Mouse (Mus musculus): ENCODE data around the gene Olfr1240. TPM values are rescaled to one million over a fixed set of nuclear protein-coding genes. Genes with fewer than 3 reads are reported as not detected.

Olfr1240 gene
- polyA plus RNA-seq (2011; ENCODE audit: insufficient read depth, insufficient read length, low replicate concordance, missing spikeins) = not detected in 2 replicates

- no peak within 1 kb of the TSS for H3K27ac ChIP-seq (ENCODE audit: control insufficient read depth, insufficient read depth, low read depth, low read length, poor library complexity)
- TF ChIP-seq CTCF (IDR thresholded peaks at IDR 0.05; ENCODE audit: control insufficient read depth, insufficient read depth, low read length) = no peak
- TF ChIP-seq POLR2A (IDR thresholded peaks at IDR 0.05; ENCODE audit: borderline replicate concordance, control insufficient read depth, low read depth, low read length) = no peak
- 74% methylated on average over 3 of the region's 3 CpGs for WGBS
- H3K4me3 ChIP-seq (replicated peaks; ENCODE audit: control insufficient read depth, low read depth, low read length) = no peak within 1 kb of the TSS
- no peaks in the 10 kb centered on the region for H3K4me1 ChIP-seq (ENCODE audit: control insufficient read depth, insufficient read depth, low read length)
Observed at GRCm38 (mm10) chr2:89442900-89443299, at the start of gene Olfr1240. Gene Olfr1240, minus strand, starts transcription at chr2:89443000.

DNA sequence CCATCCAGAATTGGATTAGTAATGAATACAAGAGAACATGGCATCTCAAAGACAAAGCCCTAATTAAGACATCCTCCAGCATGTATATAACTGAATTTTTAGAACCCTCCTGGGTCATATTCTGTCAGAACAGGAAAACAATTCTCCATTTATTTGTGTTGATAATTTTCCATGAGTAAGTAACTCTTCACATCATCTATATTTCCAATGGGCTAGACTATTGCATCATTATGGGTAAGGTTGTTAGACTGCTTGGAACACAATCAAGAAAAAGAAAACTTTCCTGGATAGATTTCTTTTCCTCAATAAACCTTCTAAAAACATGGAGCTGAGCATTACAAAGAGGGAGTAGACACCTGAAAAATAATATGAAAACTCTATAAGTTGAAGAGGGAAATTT lies 44.2 kb upstream of the Olfr1240 start, which contains the start of gene Olfr1241:
Gene Olfr1241 (minus strand): TSS at position 101 of the 400 bp plus-strand sequence.
- H3K4me1 ChIP-seq (ENCODE audit: control insufficient read depth, insufficient read depth, low read length) = no peaks in the 10 kb centered on the region
- TF ChIP-seq POLR2A (IDR thresholded peaks at IDR 0.05; ENCODE audit: borderline replicate concordance, control insufficient read depth, low read depth, low read length) (no peak), CTCF (IDR thresholded peaks at IDR 0.05; ENCODE audit: control insufficient read depth, insufficient read depth, low read length) (no peak)
- H3K27ac ChIP-seq (ENCODE audit: control insufficient read depth, insufficient read depth, low read depth, low read length, poor library complexity) = no peak within 1 kb of the TSS

DNA sequence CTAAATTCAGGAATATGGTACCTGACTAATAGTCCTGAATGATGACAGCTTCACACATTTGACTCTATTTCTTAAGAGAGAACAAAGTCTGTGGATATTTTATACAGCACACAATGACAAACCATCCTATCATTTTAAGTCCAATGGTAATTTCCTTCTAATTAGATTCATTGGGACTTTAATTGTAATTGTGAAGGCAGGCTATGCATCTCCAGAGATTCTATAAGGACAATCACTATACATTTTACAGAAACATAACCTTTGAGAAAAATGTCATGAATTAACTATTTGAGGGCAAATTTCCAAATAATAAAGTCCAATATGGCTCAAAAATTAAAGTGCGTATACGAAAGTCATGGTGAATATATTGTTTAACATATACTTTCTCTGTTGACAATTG lies 22.5 kb downstream of the Olfr1240 start, which contains the start of gene Olfr1239:
Gene Olfr1239 (minus strand): TSS at position 101 of the 400 bp plus-strand sequence.
- WGBS = 84% methylated on average over 2 of the region's 2 CpGs
- no peak within 1 kb of the TSS for H3K4me3 ChIP-seq (replicated peaks; ENCODE audit: control insufficient read depth, low read depth, low read length)
- TF ChIP-seq POLR2A (IDR thresholded peaks at IDR 0.05; ENCODE audit: borderline replicate concordance, control insufficient read depth, low read depth, low read length) (no peak), CTCF (IDR thresholded peaks at IDR 0.05; ENCODE audit: control insufficient read depth, insufficient read depth, low read length) (no peak)
- H3K4me1 ChIP-seq (ENCODE audit: control insufficient read depth, insufficient read depth, low read length) = no peaks in the 10 kb centered on the region
- H3K27ac ChIP-seq (ENCODE audit: control insufficient read depth, insufficient read depth, low read depth, low read length, poor library complexity) = no peak within 1 kb of the TSS

More for the DNA sequence above, 44.2 kb upstream of the Olfr1240 start, which contains the start of gene Olfr1241:
- no peak within 1 kb of the TSS for H3K4me3 ChIP-seq (replicated peaks; ENCODE audit: control insufficient read depth, low read depth, low read length)

DNA sequence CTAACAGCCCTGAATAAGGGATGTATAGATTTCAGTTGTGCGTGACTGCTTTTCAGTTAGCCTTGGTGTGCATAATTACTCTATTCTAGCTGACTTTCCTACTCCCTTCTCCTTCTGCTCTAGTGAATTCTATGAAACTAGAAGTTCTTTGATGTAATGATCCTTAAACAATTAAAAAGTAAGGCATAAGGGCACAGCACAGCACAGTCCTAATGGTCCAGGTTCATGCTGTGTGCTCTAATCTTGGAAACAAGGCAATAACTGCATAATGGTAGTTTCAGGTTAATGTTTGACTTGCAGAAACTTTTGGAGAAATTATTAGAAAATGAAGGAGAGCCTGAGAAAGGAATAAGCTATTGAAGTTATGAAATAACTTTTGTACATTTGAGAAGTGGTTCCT lies 28.2 kb downstream of the Olfr1240 start:
- WGBS = 68% methylated on average over 1 of the region's 1 CpGs
- Histone ChIP-seq H3K4me1 (ENCODE audit: control insufficient read depth, insufficient read depth, low read length) (no peaks in the 10 kb centered on the region), H3K27ac (ENCODE audit: control insufficient read depth, insufficient read depth, low read depth, low read length, poor library complexity) (no peak overlapping the region), H3K4me3 (replicated peaks; ENCODE audit: control insufficient read depth, low read depth, low read length) (no peak overlapping the region)
- no peak for TF ChIP-seq POLR2A (IDR thresholded peaks at IDR 0.05; ENCODE audit: borderline replicate concordance, control insufficient read depth, low read depth, low read length)
- TF ChIP-seq CTCF (IDR thresholded peaks at IDR 0.05; ENCODE audit: control insufficient read depth, insufficient read depth, low read length) = no peak

DNA sequence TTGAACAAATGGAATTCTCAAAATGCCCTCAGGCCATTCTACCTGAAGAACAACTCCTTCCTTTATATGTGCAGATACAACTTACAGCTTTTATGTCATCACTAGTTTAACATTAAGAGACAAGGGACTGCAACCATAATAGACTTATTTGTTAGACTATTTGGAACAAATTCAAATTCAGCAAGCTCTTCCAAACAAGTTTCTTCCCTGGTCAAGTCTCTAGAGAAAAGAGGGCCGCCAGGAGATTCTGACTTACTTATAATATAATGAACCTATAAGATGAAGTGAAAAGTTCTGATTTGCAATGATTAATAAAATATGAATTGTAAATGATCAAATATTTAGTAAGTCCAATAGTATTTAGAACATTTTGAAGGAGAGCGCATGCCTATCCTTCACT lies 33.2 kb downstream of the Olfr1240 start, which contains the start of gene Olfr1238:
Gene Olfr1238 (minus strand): TSS at position 101 of the 400 bp plus-strand sequence.
- Histone ChIP-seq H3K27ac (ENCODE audit: control insufficient read depth, insufficient read depth, low read depth, low read length, poor library complexity) (no peak within 1 kb of the TSS), H3K4me3 (replicated peaks; ENCODE audit: control insufficient read depth, low read depth, low read length) (no peak within 1 kb of the TSS), H3K4me1 (ENCODE audit: control insufficient read depth, insufficient read depth, low read length) (no peaks in the 10 kb centered on the region)
- 80% methylated on average over 2 of the region's 2 CpGs for WGBS
- TF ChIP-seq POLR2A (IDR thresholded peaks at IDR 0.05; ENCODE audit: borderline replicate concordance, control insufficient read depth, low read depth, low read length) = no peak
- TF ChIP-seq CTCF (IDR thresholded peaks at IDR 0.05; ENCODE audit: control insufficient read depth, insufficient read depth, low read length) = no peak

GRCm38 (mm10) chr2:89400882-89401281 lies 41.9 kb downstream of the Olfr1240 start:
- Histone ChIP-seq H3K4me3 (replicated peaks; ENCODE audit: control insufficient read depth, low read depth, low read length) (no peak overlapping the region), H3K27ac (ENCODE audit: control insufficient read depth, insufficient read depth, low read depth, low read length, poor library complexity) (no peak overlapping the region), H3K4me1 (ENCODE audit: control insufficient read depth, insufficient read depth, low read length) (no peaks in the 10 kb centered on the region)
- WGBS = 90% methylated on average over 1 of the region's 1 CpGs
- no peak for TF ChIP-seq CTCF (IDR thresholded peaks at IDR 0.05; ENCODE audit: control insufficient read depth, insufficient read depth, low read length)
- no peak for TF ChIP-seq POLR2A (IDR thresholded peaks at IDR 0.05; ENCODE audit: borderline replicate concordance, control insufficient read depth, low read depth, low read length)

Other genes with a start within 250 kb of the Olfr1240 start
- gene Olfr1226, start 243.0 kb downstream of the Olfr1240 start, polyA plus RNA-seq (2011; ENCODE audit: insufficient read depth, insufficient read length, low replicate concordance, missing spikeins) = not detected in 2 replicates
- not detected in 2 replicates for gene Olfr1228, start 188.9 kb downstream of the Olfr1240 start, polyA plus RNA-seq (2011; ENCODE audit: insufficient read depth, insufficient read length, low replicate concordance, missing spikeins)
- gene Olfr1229, start 155.0 kb downstream of the Olfr1240 start, polyA plus RNA-seq (2011; ENCODE audit: insufficient read depth, insufficient read length, low replicate concordance, missing spikeins) = not detected in 2 replicates
- gene Olfr1230, start 145.7 kb downstream of the Olfr1240 start, polyA plus RNA-seq (2011; ENCODE audit: insufficient read depth, insufficient read length, low replicate concordance, missing spikeins) = not detected in 2 replicates
- gene Olfr1231, start 135.9 kb downstream of the Olfr1240 start, polyA plus RNA-seq (2011; ENCODE audit: insufficient read depth, insufficient read length, low replicate concordance, missing spikeins) = 0.25 TPM in 1 of 2 replicates, not detected in the other
- not detected in 2 replicates for gene Olfr1232, start 113.3 kb downstream of the Olfr1240 start, polyA plus RNA-seq (2011; ENCODE audit: insufficient read depth, insufficient read length, low replicate concordance, missing spikeins)
- not detected in 2 replicates for gene Olfr1233, start 100.6 kb downstream of the Olfr1240 start, polyA plus RNA-seq (2011; ENCODE audit: insufficient read depth, insufficient read length, low replicate concordance, missing spikeins)
- not detected in 2 replicates for gene Olfr1234, start 78.1 kb downstream of the Olfr1240 start, polyA plus RNA-seq (2011; ENCODE audit: insufficient read depth, insufficient read length, low replicate concordance, missing spikeins)
- gene Olfr1238, start 33.3 kb downstream of the Olfr1240 start, polyA plus RNA-seq (2011; ENCODE audit: insufficient read depth, insufficient read length, low replicate concordance, missing spikeins) = not detected in 2 replicates
- not detected in 2 replicates for gene Olfr1239, start 22.6 kb downstream of the Olfr1240 start, polyA plus RNA-seq (2011; ENCODE audit: insufficient read depth, insufficient read length, low replicate concordance, missing spikeins)
- not detected in 2 replicates for gene Olfr1241, start 44.1 kb upstream of the Olfr1240 start, polyA plus RNA-seq (2011; ENCODE audit: insufficient read depth, insufficient read length, low replicate concordance, missing spikeins)
- gene Olfr1242, start 55.3 kb upstream of the Olfr1240 start, polyA plus RNA-seq (2011; ENCODE audit: insufficient read depth, insufficient read length, low replicate concordance, missing spikeins) = not detected in 2 replicates
- not detected in 2 replicates for gene Olfr1243, start 88.5 kb upstream of the Olfr1240 start, polyA plus RNA-seq (2011; ENCODE audit: insufficient read depth, insufficient read length, low replicate concordance, missing spikeins)
- gene Olfr1245, start 135.4 kb upstream of the Olfr1240 start, polyA plus RNA-seq (2011; ENCODE audit: insufficient read depth, insufficient read length, low replicate concordance, missing spikeins) = not detected in 2 replicates
- not detected in 2 replicates for gene Olfr1246, start 150.2 kb upstream of the Olfr1240 start, polyA plus RNA-seq (2011; ENCODE audit: insufficient read depth, insufficient read length, low replicate concordance, missing spikeins)
- gene Olfr1247, start 171.1 kb upstream of the Olfr1240 start, polyA plus RNA-seq (2011; ENCODE audit: insufficient read depth, insufficient read length, low replicate concordance, missing spikeins) = not detected in 2 replicates
- not detected in 2 replicates for gene Olfr1248, start 175.2 kb upstream of the Olfr1240 start, polyA plus RNA-seq (2011; ENCODE audit: insufficient read depth, insufficient read length, low replicate concordance, missing spikeins)
- gene Olfr1249, start 192.0 kb upstream of the Olfr1240 start, polyA plus RNA-seq (2011; ENCODE audit: insufficient read depth, insufficient read length, low replicate concordance, missing spikeins) = not detected in 2 replicates
- 0.45 TPM in 1 of 2 replicates, not detected in the other for gene Olfr1250, start 218.5 kb upstream of the Olfr1240 start, polyA plus RNA-seq (2011; ENCODE audit: insufficient read depth, insufficient read length, low replicate concordance, missing spikeins)
- gene Olfr1251, start 228.9 kb upstream of the Olfr1240 start, polyA plus RNA-seq (2011; ENCODE audit: insufficient read depth, insufficient read length, low replicate concordance, missing spikeins) = not detected in 2 replicates

Data from bone marrow, adult 2 months (tissue).